Mouse (Mus musculus): ENCODE results near the gene Clip3. TPM values are rescaled to one million over a fixed set of nuclear protein-coding genes. Genes with fewer than 3 reads are reported as not detected.
A peak's percentile ranks its signal among the peaks of the same experiment; 100 is the strongest.

The Clip3 gene
- polyA plus RNA-seq, 1 experiment from 2014 or later: 3.2 TPM

DNA sequence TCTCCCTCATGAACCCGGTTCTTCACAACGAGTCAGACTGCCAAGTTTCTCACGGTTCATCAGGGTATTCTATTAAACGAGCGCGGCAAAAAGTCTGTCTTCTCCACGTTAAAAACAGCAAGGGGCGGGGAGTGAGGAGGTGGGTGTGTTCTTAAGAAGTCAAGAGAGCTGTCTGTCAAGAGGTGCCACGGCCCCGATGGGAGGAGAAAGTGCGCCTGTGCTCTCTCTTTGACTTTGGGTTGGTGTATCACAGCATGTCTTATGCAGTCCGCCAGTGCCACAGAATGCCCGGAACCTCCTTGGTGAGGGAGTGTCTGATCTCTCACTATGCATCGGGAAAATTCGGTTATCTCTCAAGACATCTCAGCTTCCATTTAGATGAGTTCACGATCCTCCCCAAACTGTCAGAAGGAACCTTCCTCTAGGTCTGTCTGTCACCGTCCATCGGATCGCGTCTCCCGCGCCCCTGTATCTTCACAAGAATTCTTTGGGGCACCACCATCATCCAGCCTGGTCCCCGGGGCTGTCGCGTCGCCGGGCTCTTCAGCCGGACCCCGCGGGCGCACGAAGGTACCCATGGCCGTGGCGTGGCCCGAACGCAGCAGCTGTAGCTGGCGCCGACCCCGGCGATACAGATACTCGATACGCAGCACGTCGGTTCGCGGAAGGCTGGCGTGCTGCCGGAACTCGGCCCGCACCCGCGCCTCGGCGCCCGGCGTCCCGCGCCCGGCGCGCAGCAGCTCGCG is 30.2 kb downstream of the Clip3 start, which contains the start of gene E130208F15Rik:
Gene E130208F15Rik, plus strand, starts transcription at position 202 of the 746 bp plus-strand sequence.
- peaks cover 3% of the 10 kb centered on the region; the same call in 1 of the 2 replicates for H3K27me3 ChIP-seq (replicated peaks)
- H3K4me2 ChIP-seq: peak within 1 kb of the TSS; percentile 94
- under 1% methylated on average over 63 of the region's 63 CpGs for WGBS (ENCODE audit: insufficient replicate concordance)
- H3K9ac ChIP-seq: peak within 1 kb of the TSS; percentile 86
- no peaks in the 10 kb centered on the region for H3K9me3 ChIP-seq (replicated peaks)
- no peaks in the 10 kb centered on the region for H3K36me3 ChIP-seq
- peaks cover 32% of the 10 kb centered on the region for H3K4me1 ChIP-seq
- H3K4me3 ChIP-seq: peak within 1 kb of the TSS; percentile 82
- ATAC-seq: peak; percentile 72
- H3K27ac ChIP-seq: peak within 1 kb of the TSS; percentile 87

DNA sequence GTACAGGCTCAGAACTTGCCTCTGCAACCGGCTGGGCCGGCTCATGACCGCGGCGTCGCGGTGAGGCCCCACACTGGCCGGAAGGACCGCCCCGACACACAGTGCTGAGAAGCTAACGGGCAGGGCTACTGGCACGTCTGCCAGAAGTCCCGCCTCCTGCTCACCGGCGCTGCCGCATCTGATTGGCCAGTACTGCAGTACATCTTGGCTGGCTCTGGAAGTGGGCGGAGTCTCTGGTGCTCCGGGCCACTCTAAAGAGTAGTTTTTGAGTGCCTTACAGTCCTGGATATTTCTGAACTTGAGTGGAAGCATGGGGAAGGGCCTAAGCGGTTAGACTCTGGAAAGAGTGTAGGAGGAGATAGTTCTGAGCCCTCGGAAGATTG is 30.7 kb downstream of the Clip3 start:
- Histone ChIP-seq H3K9ac (peak overlapping the region; percentile 86), H3K36me3 (no peaks in the 10 kb centered on the region), H3K27ac (peak overlapping the region; percentile 87), H3K27me3 (replicated peaks) (peaks cover 6% of the 10 kb centered on the region), H3K4me1 (peaks cover 32% of the 10 kb centered on the region), H3K4me3 (peak overlapping the region; percentile 82), H3K9me3 (replicated peaks) (no peaks in the 10 kb centered on the region), H3K4me2 (peak overlapping the region; percentile 94)
- ATAC-seq: peak; percentile 97
- 0% methylated on average over 20 of the region's 20 CpGs for WGBS (ENCODE audit: insufficient replicate concordance)

DNA sequence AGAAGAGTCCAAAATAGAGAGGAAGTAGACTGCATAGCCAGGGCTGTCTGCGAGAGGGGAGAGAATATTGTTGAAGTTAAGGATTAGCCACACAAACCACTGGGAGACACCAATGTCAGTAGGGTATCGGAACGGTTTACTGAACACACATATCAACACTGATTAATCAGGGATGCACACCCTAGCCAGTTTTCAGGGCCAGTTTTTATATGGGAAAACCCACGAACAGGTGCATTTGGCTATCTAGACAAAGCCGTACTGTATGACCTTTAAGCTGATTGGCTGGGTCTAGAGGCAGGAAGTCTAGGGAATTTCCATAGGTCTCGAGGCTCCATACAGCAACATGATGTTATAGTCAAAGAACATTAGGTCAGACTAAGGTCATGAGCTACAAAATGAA is 31.3 kb downstream of the Clip3 start:
- Histone ChIP-seq H3K4me1 (peaks cover 32% of the 10 kb centered on the region), H3K9ac (peak overlapping the region; percentile 65), H3K36me3 (no peaks in the 10 kb centered on the region), H3K4me3 (peak overlapping the region; percentile 82), H3K27ac (peak overlapping the region; percentile 87), H3K9me3 (replicated peaks) (no peaks in the 10 kb centered on the region), H3K27me3 (replicated peaks) (peaks cover 12% of the 10 kb centered on the region), H3K4me2 (peak overlapping the region; percentile 94)
- 0 out of 2 replicates have a peak, but pooled peaks have one; percentile 1 for ATAC-seq
- 11% methylated on average over 6 of the region's 6 CpGs for WGBS (ENCODE audit: insufficient replicate concordance)

DNA sequence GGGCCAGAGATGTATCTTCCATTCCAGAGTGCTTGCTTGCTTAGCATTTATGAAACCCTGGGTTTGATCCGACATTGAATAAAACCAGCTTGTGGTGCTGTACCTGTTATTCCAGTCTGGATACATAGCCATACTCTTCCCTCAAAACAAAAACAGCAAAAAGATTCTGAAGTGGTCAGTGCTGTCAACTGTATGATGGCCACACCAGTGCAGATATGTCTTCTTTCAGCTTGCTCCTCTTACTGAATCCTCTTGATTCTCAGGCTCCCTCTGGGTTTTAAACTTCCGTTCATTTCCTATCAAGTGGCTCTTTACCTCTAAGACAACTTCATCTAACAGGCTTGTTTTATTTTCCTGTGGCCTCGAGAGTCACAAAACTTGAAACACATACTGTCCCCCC is 32.3 kb downstream of the Clip3 start, which contains the start of gene Sdhaf1:
Gene Sdhaf1, minus strand, starts transcription at position 101 of the 400 bp plus-strand sequence.
- 69% methylated on average over 3 of the region's 3 CpGs for whole genome bisulfite sequencing (ENCODE audit: insufficient replicate concordance)
- peak within 1 kb of the TSS; percentile 87 for H3K27ac ChIP-seq
- H3K9me3 ChIP-seq (replicated peaks): no peaks in the 10 kb centered on the region
- peak within 1 kb of the TSS; percentile 65 for H3K9ac ChIP-seq
- H3K36me3 ChIP-seq: no peaks in the 10 kb centered on the region
- H3K4me3 ChIP-seq: peak within 1 kb of the TSS; percentile 82
- ATAC-seq: no peak
- peaks cover 12% of the 10 kb centered on the region for H3K27me3 ChIP-seq (replicated peaks)
- H3K4me2 ChIP-seq: peak within 1 kb of the TSS; percentile 94
- H3K4me1 ChIP-seq: peaks cover 32% of the 10 kb centered on the region

DNA sequence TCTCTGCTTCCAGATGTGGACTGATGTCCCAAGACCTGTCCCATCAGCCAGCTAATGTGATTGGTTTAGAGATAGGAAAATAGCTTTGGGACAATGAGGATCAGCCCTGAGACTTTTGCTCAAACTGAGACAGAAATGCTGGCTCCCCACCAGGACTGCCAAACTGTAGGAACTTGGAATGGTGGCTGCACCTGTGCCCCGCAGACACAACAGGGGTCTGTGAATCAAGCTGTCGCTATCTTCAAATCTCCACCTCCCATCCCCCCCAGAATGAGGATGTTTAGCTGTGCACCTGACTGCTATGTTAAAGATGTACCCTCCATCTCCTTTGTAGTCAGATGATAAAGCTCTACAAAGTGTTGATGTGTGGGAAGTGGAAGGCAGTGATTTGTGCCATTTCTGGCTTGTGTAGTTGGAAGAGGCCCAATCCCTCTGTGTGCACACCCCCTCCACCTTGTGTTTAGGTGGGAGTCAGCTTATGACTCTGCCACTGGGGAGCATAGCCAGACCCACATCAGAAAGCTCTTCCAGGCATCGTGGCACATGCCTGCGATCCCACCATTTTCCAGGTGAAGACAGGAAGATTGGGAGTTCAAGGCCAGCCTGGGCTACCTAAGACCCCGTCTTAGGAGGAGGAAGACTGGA is 32.9 kb downstream of the Clip3 start:
- Histone ChIP-seq H3K9me3 (replicated peaks) (no peaks in the 10 kb centered on the region), H3K4me3 (no peak overlapping the region), H3K27me3 (replicated peaks) (peaks cover 12% of the 10 kb centered on the region), H3K4me2 (no peak overlapping the region), H3K4me1 (peaks cover 32% of the 10 kb centered on the region), H3K27ac (no peak overlapping the region), H3K9ac (no peak overlapping the region), H3K36me3 (no peaks in the 10 kb centered on the region)
- WGBS (ENCODE audit: insufficient replicate concordance): 70% methylated on average over 5 of the region's 5 CpGs
- ATAC-seq: no peak

DNA sequence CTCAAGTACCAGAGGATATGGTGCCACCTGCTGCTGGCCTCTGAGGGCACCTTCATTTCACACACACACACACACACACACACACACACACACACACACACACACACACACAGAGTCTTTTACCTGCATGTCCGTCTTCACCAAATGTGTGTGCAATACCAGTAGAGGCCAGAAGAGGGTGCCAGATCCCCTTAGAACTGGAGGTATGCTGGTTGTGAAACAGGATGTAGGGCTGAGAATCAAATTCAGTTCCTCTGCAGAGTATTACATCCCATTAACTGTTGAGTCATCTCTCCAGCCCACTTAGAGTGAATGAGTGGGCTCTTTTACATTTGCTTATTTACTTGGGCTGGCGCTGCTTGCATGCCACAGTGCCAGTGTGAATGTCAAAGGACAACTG is 33.8 kb downstream of the Clip3 start:
- Histone ChIP-seq H3K27ac (no peak overlapping the region), H3K9me3 (replicated peaks) (no peaks in the 10 kb centered on the region), H3K36me3 (no peaks in the 10 kb centered on the region), H3K27me3 (replicated peaks) (peaks cover 17% of the 10 kb centered on the region), H3K4me1 (peaks cover 23% of the 10 kb centered on the region), H3K4me3 (no peak overlapping the region), H3K9ac (no peak overlapping the region), H3K4me2 (no peak overlapping the region)
- 39% methylated on average over 2 of the region's 2 CpGs for WGBS (ENCODE audit: insufficient replicate concordance)
- ATAC-seq: no peak

DNA sequence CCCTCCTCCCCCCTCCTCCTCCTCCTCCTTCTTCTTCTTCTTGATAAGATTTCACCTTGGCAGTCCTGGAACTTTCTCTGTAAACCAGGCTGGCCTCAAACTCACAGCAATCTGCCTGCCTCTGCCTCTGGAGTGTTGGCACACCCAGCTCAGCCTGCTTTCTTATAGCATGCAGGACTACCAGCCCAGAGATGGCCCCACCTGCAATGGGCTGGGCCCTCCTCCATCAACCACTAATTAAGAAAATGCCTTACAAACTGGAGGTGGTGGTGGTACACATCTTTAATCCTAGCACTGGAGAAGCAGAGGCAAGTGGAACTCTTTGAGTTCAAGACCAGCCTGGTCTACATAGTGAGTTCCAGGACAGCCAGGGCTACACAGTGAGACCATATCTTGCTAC is 34.9 kb downstream of the Clip3 start:
- H3K27ac ChIP-seq: no peak overlapping the region
- H3K36me3 ChIP-seq: no peaks in the 10 kb centered on the region
- H3K4me2 ChIP-seq: no peak overlapping the region
- no peak overlapping the region for H3K9ac ChIP-seq
- H3K4me1 ChIP-seq: peaks cover 12% of the 10 kb centered on the region
- no peak for ATAC-seq
- peaks cover 27% of the 10 kb centered on the region for H3K27me3 ChIP-seq (replicated peaks)
- H3K9me3 ChIP-seq (replicated peaks): no peaks in the 10 kb centered on the region
- H3K4me3 ChIP-seq: no peak overlapping the region

DNA sequence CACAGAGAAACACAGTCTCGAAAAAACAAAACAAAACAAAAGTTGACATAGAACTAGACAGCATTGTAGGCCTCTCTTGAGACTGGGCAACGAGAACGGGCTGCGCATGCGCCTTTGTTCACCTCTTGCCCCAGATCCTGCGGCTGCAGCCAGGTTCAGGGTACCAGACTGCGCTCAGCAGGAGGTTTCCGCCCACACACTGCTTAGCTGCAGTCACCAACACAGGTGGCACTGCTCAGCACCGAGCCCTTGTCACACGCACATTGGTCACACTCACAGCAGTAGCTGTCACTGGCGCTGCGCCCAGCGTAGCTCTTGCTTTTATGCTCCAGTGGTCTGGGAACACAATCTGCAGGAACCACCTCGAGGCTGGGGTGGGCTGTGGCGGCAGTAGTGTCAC is 35.6 kb downstream of the Clip3 start:
- peaks cover 34% of the 10 kb centered on the region for H3K27me3 ChIP-seq (replicated peaks)
- H3K4me1 ChIP-seq: peaks cover 11% of the 10 kb centered on the region
- H3K4me2 ChIP-seq: no peak overlapping the region
- no peak for ATAC-seq
- no peak overlapping the region for H3K9ac ChIP-seq
- 53% methylated on average over 15 of the region's 15 CpGs for WGBS (ENCODE audit: insufficient replicate concordance)
- no peak overlapping the region for H3K27ac ChIP-seq
- H3K4me3 ChIP-seq: no peak overlapping the region
- no peaks in the 10 kb centered on the region for H3K36me3 ChIP-seq
- no peaks in the 10 kb centered on the region for H3K9me3 ChIP-seq (replicated peaks)

DNA sequence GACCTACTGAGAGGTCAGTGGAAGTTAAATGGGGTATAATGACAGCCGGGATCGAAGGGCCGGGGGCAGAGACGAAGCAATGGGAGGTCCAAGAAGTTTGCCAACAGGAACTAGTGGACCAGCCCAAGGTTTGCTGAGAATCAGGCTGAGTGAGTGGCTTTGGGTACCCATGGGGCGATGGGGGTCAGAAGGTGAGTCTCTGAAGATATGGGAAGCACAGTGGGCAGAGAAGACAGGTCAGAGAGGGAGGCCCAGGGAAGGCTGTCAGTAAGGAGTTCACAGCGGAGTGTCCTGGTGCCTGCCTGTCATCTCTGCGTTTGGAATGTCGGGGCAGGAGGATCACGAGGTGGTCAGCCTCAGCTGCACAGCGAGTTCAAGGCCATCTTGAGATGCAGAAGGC is 36.9 kb downstream of the Clip3 start:
- Histone ChIP-seq H3K9ac (no peak overlapping the region), H3K36me3 (no peaks in the 10 kb centered on the region), H3K4me1 (peaks cover 1% of the 10 kb centered on the region), H3K27me3 (replicated peaks) (peaks cover 47% of the 10 kb centered on the region), H3K4me2 (no peak overlapping the region), H3K9me3 (replicated peaks) (no peaks in the 10 kb centered on the region), H3K4me3 (no peak overlapping the region), H3K27ac (no peak overlapping the region)
- 51% methylated on average over 10 of the region's 10 CpGs for WGBS (ENCODE audit: insufficient replicate concordance)
- ATAC-seq: no peak

DNA sequence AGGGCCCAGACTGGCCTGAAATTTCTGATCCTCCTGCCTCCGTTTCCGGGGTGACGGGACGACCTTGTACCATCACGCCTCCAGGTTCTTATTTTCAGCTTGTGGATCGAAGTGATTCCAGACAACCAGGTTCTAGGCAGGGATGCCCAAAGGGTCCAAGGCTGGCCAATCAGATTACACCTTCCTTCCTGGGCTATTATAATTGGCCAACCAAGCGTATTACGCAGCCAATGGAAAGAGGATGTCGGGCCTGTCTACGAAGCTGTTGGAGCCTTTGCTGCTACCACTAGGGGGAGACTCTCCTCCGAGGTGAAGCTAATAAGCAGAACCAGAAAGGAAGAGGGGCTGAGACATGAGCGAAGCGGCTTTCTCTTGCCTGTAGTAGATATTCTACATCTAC is 40.4 kb downstream of the Clip3 start:
- Histone ChIP-seq H3K4me3 (no peak overlapping the region), H3K9ac (no peak overlapping the region), H3K27me3 (replicated peaks) (peaks cover 74% of the 10 kb centered on the region), H3K4me2 (0 out of 2 replicates have a peak overlapping the region, but pooled peaks have one; percentile 9), H3K4me1 (no peaks in the 10 kb centered on the region), H3K9me3 (replicated peaks) (no peaks in the 10 kb centered on the region), H3K36me3 (no peaks in the 10 kb centered on the region), H3K27ac (no peak overlapping the region)
- 12% methylated on average over 13 of the region's 13 CpGs for WGBS (ENCODE audit: insufficient replicate concordance)
- peak; percentile 63 for ATAC-seq

DNA sequence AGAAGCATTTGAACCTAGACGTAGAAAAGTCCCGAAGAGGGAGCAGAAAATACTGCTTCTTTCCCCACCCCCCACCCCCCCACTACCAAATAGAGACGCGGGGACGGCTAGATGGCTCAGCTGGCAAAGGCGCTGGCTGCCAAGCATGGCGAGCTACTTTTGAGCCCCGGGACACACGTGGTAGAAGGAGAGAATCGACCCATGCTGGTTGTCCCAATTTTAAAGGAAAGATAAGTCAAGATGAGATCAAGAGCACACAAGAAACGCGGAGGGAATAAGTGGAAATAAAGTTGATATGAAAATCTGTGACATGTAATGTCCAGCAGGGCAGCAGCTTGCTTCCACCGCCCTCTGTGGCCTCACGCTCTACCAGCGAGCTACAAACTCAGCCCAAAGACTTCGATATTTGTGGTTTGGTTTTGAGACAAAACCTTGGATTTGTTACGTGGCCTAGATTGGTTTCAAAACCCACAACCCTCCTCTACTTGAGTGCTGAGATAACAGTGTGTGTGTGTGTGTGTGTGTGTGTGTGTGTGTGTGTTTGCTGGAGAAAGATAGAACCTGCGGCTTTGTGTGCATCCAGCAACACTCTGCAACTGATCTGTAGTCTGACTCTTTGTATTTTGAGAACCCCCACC is 41.2 kb downstream of the Clip3 start:
- H3K4me3 ChIP-seq: no peak overlapping the region

DNA sequence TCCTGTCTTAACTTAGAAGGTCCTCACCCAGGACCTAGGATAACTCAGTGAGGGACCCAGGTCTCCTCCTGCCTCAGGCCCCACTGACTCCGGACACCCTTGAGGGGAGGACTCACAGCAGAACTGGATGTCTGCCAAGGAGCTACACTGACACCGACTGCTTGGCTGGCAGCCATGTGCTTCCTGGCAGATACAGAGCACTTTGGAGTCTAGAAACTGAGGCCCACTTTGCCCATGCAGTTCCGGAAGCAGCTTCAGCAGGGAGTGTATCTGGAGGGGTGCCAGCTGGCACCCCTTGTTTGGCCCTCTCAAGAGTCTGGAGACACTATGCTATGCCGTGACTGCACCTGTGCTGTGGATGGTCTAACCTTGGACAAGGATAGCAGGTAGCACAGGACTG is 41.9 kb downstream of the Clip3 start:
- no peak for ATAC-seq
- H3K36me3 ChIP-seq: no peaks in the 10 kb centered on the region
- 51% methylated on average over 4 of the region's 4 CpGs for WGBS (ENCODE audit: insufficient replicate concordance)
- no peaks in the 10 kb centered on the region for H3K9me3 ChIP-seq (replicated peaks)
- H3K4me3 ChIP-seq: no peak overlapping the region
- H3K4me2 ChIP-seq: no peak overlapping the region
- no peak overlapping the region for H3K27ac ChIP-seq
- H3K4me1 ChIP-seq: no peaks in the 10 kb centered on the region
- H3K9ac ChIP-seq: no peak overlapping the region
- peaks cover 64% of the 10 kb centered on the region for H3K27me3 ChIP-seq (replicated peaks)

More for the DNA sequence above, 41.2 kb downstream of the Clip3 start:
- Histone ChIP-seq H3K4me1 (no peaks in the 10 kb centered on the region), H3K36me3 (no peaks in the 10 kb centered on the region), H3K4me2 (no peak overlapping the region), H3K27ac (no peak overlapping the region), H3K9me3 (replicated peaks) (no peaks in the 10 kb centered on the region), H3K27me3 (replicated peaks) (peaks cover 66% of the 10 kb centered on the region), H3K9ac (no peak overlapping the region)
- ATAC-seq: no peak
- WGBS (ENCODE audit: insufficient replicate concordance): 42% methylated on average over 18 of the region's 18 CpGs
